12 mouse cellular contexts compared by ENCODE assay signal in the genomic region with DNA sequence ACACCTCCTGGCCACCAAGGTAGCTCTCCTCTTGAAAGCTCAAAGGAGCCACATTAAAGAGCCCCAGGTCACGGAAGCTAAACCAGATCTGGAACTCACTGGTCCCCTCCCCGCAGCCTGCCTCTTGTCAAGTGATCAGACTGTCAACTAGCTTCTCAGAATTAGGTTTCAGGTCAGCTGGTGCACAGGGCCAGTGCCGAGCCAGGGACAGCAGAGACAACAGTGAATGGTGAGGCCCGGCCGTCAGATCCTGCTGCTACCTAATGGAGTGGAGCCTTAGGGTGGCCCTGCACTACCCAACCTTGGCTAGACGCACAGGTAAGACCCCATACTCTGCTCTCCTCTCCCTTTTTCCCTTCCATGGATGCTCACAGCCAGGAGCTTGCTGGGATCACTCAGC. TPM values are rescaled to one million over a fixed set of nuclear protein-coding genes. Genes with fewer than 3 reads are reported as not detected.
A peak's percentile ranks its signal among the peaks of the same experiment; 100 is the strongest.
DNase-seq lines count a peak whose midpoint lies in the region; ATAC-seq lines count a peak whose summit lies in the region.
"Had no signal": no experiment of that assay in that cellular context is flagged by ENCODE, and none has a peak within 500 bp of the region (broad histone marks: within the 10 kb centered on the region; RNA-seq: fewer than 3 reads in every experiment).

Gene Ucp3, plus strand, starts transcription at position 214 of the 400 bp plus-strand sequence.

- peaks cover 35% of the 10 kb centered on the region for H3K36me3 ChIP-seq in midbrain, embryonic 10.5 days
- peaks cover 19% of the 10 kb centered on the region for H3K36me3 ChIP-seq in midbrain, embryonic 14.5 days (ENCODE audit: control insufficient read depth, insufficient read depth, low read length)
- H3K36me3 ChIP-seq in heart, embryonic 13.5 days, result peaks cover 16% of the 10 kb centered on the region
- peaks cover 26% of the 10 kb centered on the region for H3K36me3 ChIP-seq in hindbrain, embryonic 12.5 days

- H3K9ac ChIP-seq in midbrain, embryonic 14.5 days (replicated peaks; ENCODE audit: low read length), result no peak within 1 kb of the TSS
- 0 out of 2 replicates have a peak within 1 kb of the TSS, but pooled peaks have one; percentile 30 for H3K9ac ChIP-seq in heart, embryonic 13.5 days
- no peak within 1 kb of the TSS for H3K9ac ChIP-seq in hindbrain, embryonic 12.5 days
- H3K9ac ChIP-seq: hindbrain, embryonic 15.5 days; kidney, embryonic 15.5 days had no signal

- H3K27ac ChIP-seq in midbrain, embryonic 10.5 days (replicated peaks), result 0 out of 2 replicates have a peak within 1 kb of the TSS, but pooled peaks have one; percentile 9
- H3K27ac ChIP-seq in midbrain, embryonic 14.5 days (replicated peaks; ENCODE audit: low read depth, low read length), result no peak within 1 kb of the TSS
- H3K27ac ChIP-seq in heart, embryonic 13.5 days (replicated peaks), result no peak within 1 kb of the TSS
- H3K27ac ChIP-seq in hindbrain, embryonic 12.5 days, result no peak within 1 kb of the TSS
- H3K27ac ChIP-seq: hindbrain, embryonic 15.5 days; kidney, embryonic 15.5 days had no signal

- no peak within 1 kb of the TSS for H3K4me3 ChIP-seq in midbrain, embryonic 10.5 days
- no peak within 1 kb of the TSS for H3K4me3 ChIP-seq in midbrain, embryonic 14.5 days (replicated peaks; ENCODE audit: low read depth, low read length)
- no peak within 1 kb of the TSS for H3K4me3 ChIP-seq in heart, embryonic 13.5 days
- no peak within 1 kb of the TSS for H3K4me3 ChIP-seq in hindbrain, embryonic 12.5 days
- H3K4me3 ChIP-seq: erythroblast, embryonic 14.5 days; hindbrain, embryonic 15.5 days; kidney, embryonic 15.5 days had no signal

- 88% methylated on average over 6 of the region's 6 CpGs for WGBS in midbrain, embryonic 10.5 days
- 90% methylated on average over 6 of the region's 6 CpGs for WGBS in midbrain, embryonic 14.5 days
- WGBS in heart, embryonic 13.5 days, result 58% methylated on average over 6 of the region's 6 CpGs
- 84% methylated on average over 6 of the region's 6 CpGs for WGBS in hindbrain, embryonic 12.5 days

- no peak within 1 kb of the TSS for H3K4me2 ChIP-seq in midbrain, embryonic 14.5 days (ENCODE audit: low read length)
- no peak within 1 kb of the TSS for H3K4me2 ChIP-seq in heart, embryonic 13.5 days
- no peak within 1 kb of the TSS for H3K4me2 ChIP-seq in hindbrain, embryonic 12.5 days (replicated peaks)
- H3K4me2 ChIP-seq: hindbrain, embryonic 15.5 days; kidney, embryonic 15.5 days had no signal

- no peaks in the 10 kb centered on the region for H3K4me1 ChIP-seq in midbrain, embryonic 10.5 days
- H3K4me1 ChIP-seq in midbrain, embryonic 14.5 days (ENCODE audit: control insufficient read depth, insufficient read depth, low read length), result no peaks in the 10 kb centered on the region
- peaks cover 62% of the 10 kb centered on the region for H3K4me1 ChIP-seq in heart, embryonic 13.5 days
- no peaks in the 10 kb centered on the region for H3K4me1 ChIP-seq in hindbrain, embryonic 12.5 days
- H3K4me1 ChIP-seq: hindbrain, embryonic 15.5 days had no signal

- no peak for ATAC-seq in midbrain, embryonic 14.5 days (ENCODE audit: low FRiP score, low TSS enrichment)
- no peak for ATAC-seq in heart, embryonic 13.5 days (ENCODE audit: extremely low read depth, insufficient number of reproducible peaks, low FRiP score, low TSS enrichment)
- no peak for ATAC-seq in hindbrain, embryonic 12.5 days (ENCODE audit: low FRiP score)

- no peak for DNase-seq in midbrain, embryonic 10.5 days (ENCODE audit: low spot score)
- DNase-seq in midbrain, embryonic 14.5 days, result no peak
- peak; percentile 52 for DNase-seq in gastrocnemius, postnatal 10 days
- DNase-seq in cerebellum, adult 11 months, result no peak
- DNase-seq in left cerebral cortex, postnatal 14 days (ENCODE audit: low spot score in 2 of 2), result no peak
- DNase-seq: embryo, embryonic 11 days; layer of hippocampus, postnatal 36 days had no signal

- no peaks in the 10 kb centered on the region for H3K9me3 ChIP-seq in midbrain, embryonic 10.5 days (replicated peaks)
- H3K9me3 ChIP-seq in midbrain, embryonic 14.5 days (ENCODE audit: control insufficient read depth, low read length), result no peaks in the 10 kb centered on the region
- no peaks in the 10 kb centered on the region for H3K9me3 ChIP-seq in heart, embryonic 13.5 days
- H3K9me3 ChIP-seq in hindbrain, embryonic 12.5 days (replicated peaks), result no peaks in the 10 kb centered on the region
- H3K9me3 ChIP-seq: hindbrain, embryonic 15.5 days; kidney, embryonic 15.5 days had no signal

- H3K27me3 ChIP-seq in midbrain, embryonic 10.5 days (ENCODE audit: low read depth, poor library complexity, severe bottlenecking), result no peaks in the 10 kb centered on the region
- no peaks in the 10 kb centered on the region for H3K27me3 ChIP-seq in midbrain, embryonic 14.5 days (ENCODE audit: control insufficient read depth, insufficient read depth, low read length)
- no peaks in the 10 kb centered on the region for H3K27me3 ChIP-seq in heart, embryonic 13.5 days (replicated peaks)
- H3K27me3 ChIP-seq in hindbrain, embryonic 12.5 days, result no peaks in the 10 kb centered on the region
- H3K27me3 ChIP-seq: hindbrain, embryonic 15.5 days; kidney, embryonic 15.5 days had no signal

- intact Hi-C loops in left cerebral cortex, postnatal 14 days (cut with DNase I), result no loop called here

RNA-seq across cellular contexts. Expression of gene Ucp3, which starts in this region (rescaled TPM):
- not detected in 2 replicates for polyA plus RNA-seq in midbrain, embryonic 10.5 days (2016; fragmentation: Nextera tagmentation; extraction: Ambion mirVana)
- not detected in 2 replicates for polyA plus RNA-seq in midbrain, embryonic 14.5 days (2014; fragmentation: Nextera tagmentation; extraction: Ambion mirVana)
- total RNA-seq in gastrocnemius, postnatal 10 days (2021), result 10 to 100 TPM; 77.1 to 79.5 TPM
- polyA plus RNA-seq in heart, embryonic 13.5 days (2015; fragmentation: Nextera tagmentation; extraction: Ambion mirVana), result 0.07 and 0.24 TPM in 2 replicates
- 1 to 10 TPM; 1.2 to 1.7 TPM for total RNA-seq in left cerebral cortex, postnatal 14 days (2021)
- polyA plus RNA-seq in hindbrain, embryonic 12.5 days (2016; fragmentation: Nextera tagmentation; extraction: Ambion mirVana), result not detected in 2 replicates
- polyA plus RNA-seq: erythroblast, embryonic 14.5 days; hindbrain, embryonic 15.5 days had no signal

Comparison
In these comparisons a context has a peak if more than half of its experiments do, and no peak if none do; other contexts are left out.
1. RNA of gene Ucp3 (total RNA-seq): 77.1 to 79.5 TPM in gastrocnemius, postnatal 10 days; 1.2 to 1.7 TPM in left cerebral cortex, postnatal 14 days; every median in the first group is over 10 times any median in the second.